Comparison of ENCODE assay signal across 8 mouse cellular contexts in the genomic region with DNA sequence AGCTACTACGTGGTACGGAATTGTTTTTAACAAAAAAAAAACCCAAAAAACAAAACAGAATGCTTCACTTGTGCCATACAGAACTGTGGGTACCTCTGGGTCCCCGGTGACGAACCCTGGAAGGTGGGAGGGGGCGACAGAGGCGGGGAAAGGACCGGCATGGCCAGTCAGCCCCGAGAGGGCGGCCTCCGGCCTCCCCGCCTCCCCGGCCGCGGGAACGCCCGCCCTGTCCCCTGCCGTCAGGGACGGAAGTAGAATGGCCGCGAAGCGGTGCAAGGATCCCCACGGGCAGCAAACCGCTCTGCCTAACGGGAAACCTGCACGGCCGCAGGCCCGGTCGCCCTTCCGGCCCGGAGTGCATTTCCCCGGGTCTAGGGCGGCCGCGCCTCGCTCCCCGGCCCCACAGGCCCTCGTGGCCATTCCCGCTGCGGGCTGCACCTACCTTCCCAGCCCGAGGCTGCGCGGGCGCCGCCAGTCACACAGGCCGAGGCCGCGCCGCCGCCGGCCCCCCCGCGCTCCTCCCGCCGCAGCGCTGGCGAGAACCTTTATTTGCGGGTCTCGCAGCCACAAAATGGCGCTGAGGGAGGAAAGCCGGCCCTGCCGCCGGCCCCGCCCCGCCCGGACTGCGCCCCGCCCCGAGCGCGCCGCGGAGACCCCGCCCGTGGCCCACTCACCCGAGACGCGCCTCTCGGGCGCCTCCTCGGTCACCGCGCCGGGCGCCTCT. TPM values are rescaled to one million over a fixed set of nuclear protein-coding genes. Genes with fewer than 3 reads are reported as not detected.
DNase-seq lines count a peak whose midpoint lies in the region; ATAC-seq lines count a peak whose summit lies in the region.

No protein-coding gene starts in this region.

- no peaks in the 10 kb centered on the region for H3K36me3 ChIP-seq in intestine, embryonic 16.5 days (ENCODE audit: control insufficient read depth, insufficient read depth, low read length)
- H3K36me3 ChIP-seq in midbrain, embryonic 10.5 days: peaks cover 26% of the 10 kb centered on the region

- peaks cover 6% of the 10 kb centered on the region; the same call in 1 of the 2 replicates for H3K4me1 ChIP-seq in intestine, embryonic 16.5 days (ENCODE audit: control insufficient read depth, insufficient read depth, low read length)
- H3K4me1 ChIP-seq in midbrain, embryonic 10.5 days: peaks cover 18% of the 10 kb centered on the region

- under 1% methylated on average over 71 of the region's 84 CpGs for WGBS in intestine, embryonic 16.5 days
- under 1% methylated on average over 75 of the region's 84 CpGs for WGBS in midbrain, embryonic 10.5 days

- H3K27ac ChIP-seq in intestine, embryonic 16.5 days (ENCODE audit: low read length): peak overlapping the region; percentile 100
- peak overlapping the region; percentile 100 for H3K27ac ChIP-seq in midbrain, embryonic 10.5 days (replicated peaks)

- peak overlapping the region; percentile 77 for H3K4me2 ChIP-seq in intestine, embryonic 16.5 days (ENCODE audit: low read depth, low read length)

- intact Hi-C loops in gastrocnemius, postnatal 36 days (cut with DNase I): loop anchor here (5.0 kb wide), 1 partner anchor 74 kb away; a partner anchor contains a TSS
- intact Hi-C loops in left cerebral cortex, postnatal 36 days (cut with DNase I): loop anchor here (5.0 kb wide), 1 partner anchor 74 kb away; a partner anchor contains a TSS

- peak; percentile 96 for DNase-seq in adrenal gland, adult 2 months
- peak; percentile 77 for DNase-seq in embryo, embryonic 11.5 days (ENCODE audit: low read depth, low spot score)
- peak; percentile 82 to 91 for DNase-seq in gastrocnemius, postnatal 36 days
- DNase-seq in left cerebral cortex, postnatal 36 days (ENCODE audit: low spot score in 2 of 2): peak; percentile 90 to 92
- DNase-seq in midbrain, embryonic 10.5 days (ENCODE audit: low spot score): peak; percentile 91
- peak; percentile 75 to 78 for DNase-seq in right cerebral cortex, postnatal 36 days (ENCODE audit: low spot score in 2 of 2)
- peak; percentile 86 to 91 for DNase-seq in urinary bladder, postnatal 4 days (ENCODE audit: low spot score in 2 of 2)

- no peaks in the 10 kb centered on the region for H3K27me3 ChIP-seq in intestine, embryonic 16.5 days (replicated peaks; ENCODE audit: control insufficient read depth, insufficient read depth, low read length)
- H3K27me3 ChIP-seq in midbrain, embryonic 10.5 days (ENCODE audit: low read depth, poor library complexity, severe bottlenecking): no peaks in the 10 kb centered on the region

- peak overlapping the region; percentile 99 for H3K4me3 ChIP-seq in intestine, embryonic 16.5 days (ENCODE audit: low read length)
- H3K4me3 ChIP-seq in midbrain, embryonic 10.5 days: peak overlapping the region; percentile 99

- peak overlapping the region; percentile 100 for H3K9ac ChIP-seq in intestine, embryonic 16.5 days (ENCODE audit: low read depth, low read length)

- H3K9me3 ChIP-seq in intestine, embryonic 16.5 days (ENCODE audit: control insufficient read depth, low read length): no peaks in the 10 kb centered on the region
- H3K9me3 ChIP-seq in midbrain, embryonic 10.5 days (replicated peaks): peaks cover 5% of the 10 kb centered on the region

- peak; percentile 95 for ATAC-seq in intestine, embryonic 16.5 days

RNA-seq across cellular contexts. Expression of a gene that starts 2.2 kb away (rescaled TPM):
- 10 to 100 TPM; 54.5 to 60.2 TPM for total RNA-seq in adrenal gland, adult 2 months (2021)
- polyA plus RNA-seq in adrenal gland, adult 2 months (2012; rRNA removed): 12.2 and 12.8 TPM in 2 replicates
- 10 to 100 TPM; 22.4 to 25.6 TPM for total RNA-seq in gastrocnemius, postnatal 36 days (2021)
- 86.6 and 96.8 TPM in 2 replicates for polyA plus RNA-seq in intestine, embryonic 16.5 days (2015; fragmentation: Nextera tagmentation; extraction: Ambion mirVana)
- 10 to 100 TPM; 47.6 to 51.5 TPM for total RNA-seq in left cerebral cortex, postnatal 36 days (2021)
- 132 and 138 TPM in 2 replicates for polyA plus RNA-seq in midbrain, embryonic 10.5 days (2016; fragmentation: Nextera tagmentation; extraction: Ambion mirVana)

RNA-seq across cellular contexts. Expression of a gene that starts 14.8 kb away (rescaled TPM):
- 100 to 1,000 TPM; 464 to 485 TPM for total RNA-seq in adrenal gland, adult 2 months (2021)
- polyA plus RNA-seq in adrenal gland, adult 2 months (2012; rRNA removed): 1,090 and 1,205 TPM in 2 replicates
- 100 to 1,000 TPM; 433 to 444 TPM for total RNA-seq in gastrocnemius, postnatal 36 days (2021)
- polyA plus RNA-seq in intestine, embryonic 16.5 days (2015; fragmentation: Nextera tagmentation; extraction: Ambion mirVana): 191 and 196 TPM in 2 replicates
- 100 to 1,000 TPM; 272 to 281 TPM for total RNA-seq in left cerebral cortex, postnatal 36 days (2021)
- polyA plus RNA-seq in midbrain, embryonic 10.5 days (2016; fragmentation: Nextera tagmentation; extraction: Ambion mirVana): 107 and 110 TPM in 2 replicates

RNA-seq across cellular contexts. Expression of a gene that starts 31.2 kb away (rescaled TPM):
- 100 to 1,000 TPM; 108 to 139 TPM for total RNA-seq in adrenal gland, adult 2 months (2021)
- 19.4 and 20.3 TPM in 2 replicates for polyA plus RNA-seq in adrenal gland, adult 2 months (2012; rRNA removed)
- 1 to 10 TPM; 3.5 to 4.3 TPM for total RNA-seq in gastrocnemius, postnatal 36 days (2021)
- polyA plus RNA-seq in intestine, embryonic 16.5 days (2015; fragmentation: Nextera tagmentation; extraction: Ambion mirVana): 253 and 259 TPM in 2 replicates
- total RNA-seq in left cerebral cortex, postnatal 36 days (2021): 10 to 100 TPM; 52.7 to 68.9 TPM
- polyA plus RNA-seq in midbrain, embryonic 10.5 days (2016; fragmentation: Nextera tagmentation; extraction: Ambion mirVana): 410 and 455 TPM in 2 replicates

RNA-seq across cellular contexts. Expression of a gene that starts 51.4 kb away (rescaled TPM):
- 1 to 10 TPM; 2.4 to 6.4 TPM for total RNA-seq in adrenal gland, adult 2 months (2021)
- polyA plus RNA-seq in adrenal gland, adult 2 months (2012; rRNA removed): 0.15 and 0.33 TPM in 2 replicates
- not detected for total RNA-seq in gastrocnemius, postnatal 36 days (2021)
- polyA plus RNA-seq in intestine, embryonic 16.5 days (2015; fragmentation: Nextera tagmentation; extraction: Ambion mirVana): 0.91 and 0.99 TPM in 2 replicates
- 1 to 10 TPM; 3.9 to 4.3 TPM for total RNA-seq in left cerebral cortex, postnatal 36 days (2021)
- 1.5 and 1.6 TPM in 2 replicates for polyA plus RNA-seq in midbrain, embryonic 10.5 days (2016; fragmentation: Nextera tagmentation; extraction: Ambion mirVana)

Comparison
In these comparisons a context has a peak if more than half of its experiments do, and no peak if none do; other contexts are left out.
1. Peak in every context shown above with its lines: DNase-seq, ATAC-seq, H3K4me3 ChIP-seq and H3K27ac ChIP-seq.
2. RNA of a gene that starts 31.2 kb away (total RNA-seq): 108 to 139 TPM in adrenal gland, adult 2 months and 52.7 to 68.9 TPM in left cerebral cortex, postnatal 36 days; 3.5 to 4.3 TPM in gastrocnemius, postnatal 36 days; every median in the first group is over 10 times any median in the second.